Mouse (Mus musculus) cortical plate, adult 2 months (tissue): ENCODE measurements around the gene Golga5.

Source experiments
- CTCF ChIP-seq: fragments of 200-500 bp; IDR thresholded peaks from 2 replicates; pipeline ENCODE4 v1.5.1; 2011; ENCODE audit warnings: mild to moderate bottlenecking, control low read depth, low read length; ENCODE audit not compliant: insufficient read depth; ENCODE audit errors: extremely low read depth
- POLR2A ChIP-seq: fragments of 200-500 bp; IDR thresholded peaks from 2 replicates; pipeline ENCODE4 v1.6.1; 2011; ENCODE audit warnings: mild to moderate bottlenecking, low read length, control low read depth; ENCODE audit not compliant: insufficient read depth; ENCODE audit errors: extremely low read depth

- TF ChIP-seq POLR2A (no peak), CTCF (no peak)
These were observed 18.5 kb upstream of the Golga5 start for GRCm38 (mm10) chr12:102450437-102450836.
